Mouse (Mus musculus): ENCODE data around the gene Rraga. TPM values are rescaled to one million over a fixed set of nuclear protein-coding genes. Genes with fewer than 3 reads are reported as not detected.
"Not testable (repeated sequence)": the region's sequence is repeated elsewhere in the genome, so short reads cannot be mapped to it uniquely, and the experiment has no call there.

Rraga gene
- total RNA-seq, 2 experiments from 2014 or later = 130 to 147 TPM

GRCm38 (mm10) chr4:86611524-86612288 is 36.2 kb downstream of the Rraga start, which contains the start of gene Haus6:
Gene Haus6 (minus strand): TSS chr4:86612055.
- DNase-seq (ENCODE audit: extremely low spot score in 1 of 2, low spot score in 2 of 2) = peak; percentile 91
- intact Hi-C loops (cut with DNase I) = loop anchor here (1.0 to 5.0 kb wide), 4 partner anchors 36 to 246 kb away; partner anchors contain the start of genes Dennd4c, Rps6 and Rraga
- no peak for TF ChIP-seq CTCF (IDR thresholded peaks at IDR 0.05)
- H3K4me3 ChIP-seq = peak within 1 kb of the TSS; percentile 94
- H3K27ac ChIP-seq = peak within 1 kb of the TSS; percentile 72

GRCm38 (mm10) chr4:86612289-86612620 is 36.8 kb downstream of the Rraga start:
- no peak for DNase-seq (ENCODE audit: extremely low spot score in 1 of 2, low spot score in 2 of 2)
- Histone ChIP-seq H3K4me3 (peak overlapping the region; percentile 94), H3K27ac (peak overlapping the region; percentile 72)
- intact Hi-C loops (cut with DNase I) = loop anchor here (1.0 to 5.0 kb wide), 4 partner anchors 37 to 245 kb away; partner anchors contain the start of genes Dennd4c, Rps6 and Rraga
- TF ChIP-seq CTCF (IDR thresholded peaks at IDR 0.05) = no peak

GRCm38 (mm10) chr4:86620506-86620905 is 45.0 kb downstream of the Rraga start:
- DNase-seq (ENCODE audit: extremely low spot score in 1 of 2, low spot score in 2 of 2) = no peak
- no peak for TF ChIP-seq CTCF (IDR thresholded peaks at IDR 0.05)
- H3K4me3 ChIP-seq = no peak overlapping the region
- no peak overlapping the region for H3K27ac ChIP-seq
- intact Hi-C loops (cut with DNase I) = no loop called here

- Histone ChIP-seq H3K4me3 (no peak overlapping the region), H3K27ac (no peak overlapping the region)
- TF ChIP-seq CTCF (IDR thresholded peaks at IDR 0.05) = no peak
- intact Hi-C loops (cut with DNase I) = no loop called here
- DNase-seq (ENCODE audit: extremely low spot score in 1 of 2, low spot score in 2 of 2) = no peak
Measured at GRCm38 (mm10) chr4:86622116-86622515, 46.6 kb downstream of the Rraga start.

- intact Hi-C loops (cut with DNase I); H3K27ac ChIP-seq; DNase-seq (ENCODE audit: extremely low spot score in 1 of 2, low spot score in 2 of 2); H3K4me3 ChIP-seq: not testable (repeated sequence)
- peak; percentile 10 for TF ChIP-seq CTCF (IDR thresholded peaks at IDR 0.05)
Measured at GRCm38 (mm10) chr4:86622532-86622931, 47.1 kb downstream of the Rraga start.

- Histone ChIP-seq H3K27ac (no peak overlapping the region), H3K4me3 (no peak overlapping the region)
- DNase-seq (ENCODE audit: extremely low spot score in 1 of 2, low spot score in 2 of 2) = no peak
- TF ChIP-seq CTCF (IDR thresholded peaks at IDR 0.05) = no peak
- intact Hi-C loops (cut with DNase I) = loop anchor here (1.0 kb wide), 1 partner anchor 31 kb away; no protein-coding TSS in a partner anchor
Measured at GRCm38 (mm10) chr4:86625463-86625862, 50.0 kb downstream of the Rraga start.

- H3K27ac ChIP-seq; DNase-seq (ENCODE audit: extremely low spot score in 1 of 2, low spot score in 2 of 2); H3K4me3 ChIP-seq; intact Hi-C loops (cut with DNase I): not testable (repeated sequence)
Measured at GRCm38 (mm10) chr4:86626496-86626895, 51.0 kb downstream of the Rraga start.

Other genes starting within 250 kb of the Rraga start
- not detected for gene Saxo1, start 17.3 kb upstream of the Rraga start, total RNA-seq (2021)
- 1 to 10 TPM; 9.5 to 10.0 TPM for gene Haus6, start 36.4 kb downstream of the Rraga start, total RNA-seq (2021)
- 10 to 100 TPM in 1 of 2 experiments, 1 to 10 TPM in 1; 7.7 to 11.3 TPM for gene Plin2, start 94.4 kb downstream of the Rraga start, total RNA-seq (2021)
- gene Dennd4c, start 172.9 kb downstream of the Rraga start, total RNA-seq (2021) = 10 to 100 TPM in 1 of 2 experiments, 1 to 10 TPM in 1; 9.6 to 12.2 TPM

Data from left cerebral cortex, adult 2 months (tissue).